Mouse (Mus musculus) right cerebral cortex, adult 18-20 months (tissue): Measurements from ENCODE around the gene Ptpn3.

Experiments used
- DNase-seq: peaks from one replicate; pipeline ENCODE4 v3.0.0; 2022; ENCODE audit warnings: mixed read lengths

Ptpn3 gene

DNA sequence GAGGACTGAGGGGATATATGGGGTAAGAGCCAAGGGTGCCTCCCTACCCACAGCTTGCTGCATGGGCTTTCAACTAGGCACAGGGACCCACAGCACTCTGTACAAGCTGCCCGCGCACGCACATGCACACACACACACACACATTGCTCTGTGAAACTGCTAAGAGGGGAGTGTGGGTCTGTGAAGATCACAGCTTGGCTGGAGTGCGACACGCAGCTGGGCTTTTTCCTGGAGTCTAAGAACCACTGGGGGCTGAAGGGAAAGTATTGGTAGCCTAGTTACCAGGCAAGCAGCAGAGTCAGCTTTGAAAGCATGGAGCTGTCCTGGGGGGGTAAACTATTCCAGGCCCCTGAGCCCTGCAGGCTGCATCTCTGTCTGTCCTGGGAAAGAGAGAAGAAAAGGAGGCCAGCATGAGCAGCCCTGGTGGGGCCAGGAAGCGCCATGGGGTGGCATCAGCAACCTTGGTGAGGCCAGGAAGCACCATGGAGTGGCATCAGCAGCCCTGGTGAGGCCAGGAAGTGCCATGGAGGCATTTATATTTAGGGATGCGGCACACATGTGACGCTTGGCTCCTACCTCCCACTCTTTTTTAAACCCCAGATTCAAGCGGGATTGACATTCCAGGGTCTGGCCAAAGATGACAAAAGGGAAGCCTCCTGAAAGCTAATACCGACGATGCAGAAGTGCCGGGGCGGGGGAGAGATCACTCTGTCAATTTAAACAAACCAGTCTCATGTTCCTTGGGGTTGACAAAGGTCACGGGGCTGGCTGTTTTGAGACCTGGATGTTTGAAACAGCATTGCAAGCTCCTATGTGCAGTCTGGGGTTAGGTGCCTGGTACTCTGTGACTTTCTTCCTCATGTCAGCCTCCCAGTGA is 43.2 kb downstream of the Ptpn3 start:
- no peak for DNase-seq

DNA sequence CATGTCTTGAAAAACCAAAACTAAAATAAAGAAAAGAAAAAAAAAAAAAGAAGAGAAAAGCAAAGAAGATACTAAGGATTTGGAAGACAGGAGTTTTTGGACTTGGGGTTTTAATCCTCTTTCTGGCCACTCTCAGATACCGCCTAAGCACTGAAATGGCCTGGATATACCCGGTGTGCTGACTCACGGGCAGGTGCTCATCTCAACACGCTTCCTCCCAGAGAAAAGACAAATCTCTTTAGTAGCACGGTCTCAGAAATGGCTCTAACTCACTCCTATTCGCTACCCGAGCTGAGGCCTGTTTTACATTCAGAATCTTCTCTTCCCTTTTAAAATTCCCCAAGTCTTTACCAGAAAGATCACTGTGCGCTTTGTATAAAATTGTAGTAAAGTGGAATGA is 44.2 kb downstream of the Ptpn3 start:
- DNase-seq: no peak

GRCm38 (mm10) chr4:57256761-57257160 is 44.9 kb downstream of the Ptpn3 start:
- DNase-seq: no peak

DNA sequence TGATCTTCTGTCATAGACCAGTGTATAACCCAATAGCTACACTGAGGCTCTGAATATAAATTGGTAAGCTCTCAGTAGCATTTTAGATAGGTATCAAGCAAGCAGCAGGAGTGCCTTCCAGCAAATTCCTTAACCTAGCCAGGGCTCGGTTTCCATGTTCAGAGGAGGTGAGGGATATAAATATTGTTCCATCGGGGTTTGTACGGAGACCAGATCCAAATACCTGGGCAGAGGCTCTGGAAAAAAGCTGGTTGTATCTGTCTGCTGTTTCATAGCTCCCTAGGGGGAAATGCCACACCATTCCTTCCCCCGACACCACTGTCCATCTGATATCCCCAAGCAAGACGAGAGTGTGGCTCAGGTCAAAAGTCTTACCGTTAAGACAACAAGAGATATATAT is 47.2 kb downstream of the Ptpn3 start:
- DNase-seq: no peak

DNA sequence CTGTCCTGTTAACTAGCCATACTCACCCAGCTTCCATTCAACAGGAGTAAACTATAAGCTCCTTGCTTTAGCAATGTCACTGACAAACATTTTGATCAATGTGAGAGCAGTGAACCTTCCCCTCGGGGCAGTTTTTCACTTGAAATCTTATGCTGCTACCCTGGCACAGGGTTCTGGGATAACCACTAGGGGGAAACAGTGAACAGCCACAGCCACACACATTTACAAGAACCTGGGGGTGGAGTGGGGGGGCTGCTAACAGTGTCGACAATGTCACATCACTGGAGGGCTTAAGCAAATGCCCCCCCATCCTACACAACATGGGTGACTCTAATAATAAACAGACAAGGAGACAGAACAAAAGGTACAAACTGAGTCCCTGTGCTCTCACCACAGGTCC is 51.0 kb downstream of the Ptpn3 start:
- no peak for DNase-seq

DNA sequence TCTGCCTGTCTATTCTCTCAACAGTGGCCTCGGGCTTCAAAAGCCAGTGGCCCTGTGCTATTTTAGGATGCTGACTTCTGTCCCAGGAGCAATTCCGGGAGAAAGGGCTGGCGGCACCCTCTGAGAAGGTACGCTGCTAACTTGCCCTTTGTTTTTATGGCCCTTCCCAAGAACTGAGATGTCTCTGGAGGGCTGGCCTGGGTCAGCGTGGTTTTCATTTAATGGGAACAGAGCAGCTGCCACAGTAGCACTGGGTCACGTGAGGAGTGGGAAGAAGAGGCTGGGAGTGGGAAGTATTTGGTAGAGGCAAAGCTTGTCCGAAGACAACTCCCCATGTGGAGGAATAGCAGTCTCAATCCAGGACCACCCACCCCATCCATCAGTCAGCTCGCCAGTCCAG is 52.5 kb downstream of the Ptpn3 start:
- DNase-seq: no peak

DNA sequence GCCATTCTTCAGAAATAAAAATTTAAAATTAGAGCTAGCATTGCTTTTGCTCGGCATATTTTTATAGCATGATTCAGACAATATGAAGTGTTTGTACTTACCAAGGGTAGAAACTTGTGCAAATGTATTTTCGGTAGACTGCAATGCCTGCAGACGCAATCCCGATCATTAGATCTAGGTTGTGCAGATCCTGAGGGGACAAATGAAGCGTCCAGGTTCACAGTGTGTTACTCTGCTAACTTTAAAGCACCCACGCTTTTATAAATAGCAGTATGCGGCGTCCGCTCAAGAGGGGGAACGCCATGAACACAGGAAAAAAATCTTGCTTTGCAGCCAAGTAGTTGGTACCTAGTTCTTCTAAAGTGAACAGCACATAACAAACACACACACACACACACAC is 56.8 kb downstream of the Ptpn3 start:
- peak; percentile 55 for DNase-seq

DNA sequence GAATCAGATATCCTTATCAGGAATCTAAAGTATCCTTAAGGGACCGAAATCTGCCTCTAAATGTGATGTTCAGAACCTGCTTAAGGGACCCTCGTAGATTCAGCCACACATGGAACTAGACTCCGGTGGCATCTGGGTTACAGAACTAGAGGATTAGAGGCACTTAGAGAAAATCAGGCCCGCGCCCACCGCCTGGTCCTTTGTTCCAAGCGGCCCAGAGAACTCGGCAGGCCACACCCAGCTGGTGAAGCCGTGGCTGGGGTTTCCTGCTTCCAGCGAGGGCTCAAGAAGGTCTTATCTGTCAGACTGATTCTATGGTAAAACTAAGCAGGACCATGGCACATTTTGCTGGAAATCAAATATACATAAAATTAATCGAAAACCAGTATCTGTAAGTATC is 58.3 kb downstream of the Ptpn3 start:
- no peak for DNase-seq

DNA sequence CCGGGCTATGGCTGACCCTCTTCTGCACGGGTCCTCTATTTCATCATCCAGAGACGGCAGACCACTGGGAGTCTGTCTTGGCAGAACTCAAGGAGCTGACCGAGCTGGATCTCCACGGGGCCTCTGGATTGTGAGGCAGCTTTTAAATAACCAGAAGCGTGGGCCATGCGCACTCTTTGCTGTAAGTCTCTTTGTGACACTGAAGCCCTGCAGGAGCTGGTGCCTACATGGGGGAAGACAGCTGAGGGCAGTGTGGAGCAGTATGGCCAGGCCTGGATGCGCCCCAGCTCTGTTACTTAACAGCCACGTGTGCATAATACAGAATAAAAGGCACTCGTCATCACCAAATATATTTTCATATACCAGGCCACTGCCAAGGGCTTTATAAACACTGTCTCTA is 60.7 kb downstream of the Ptpn3 start:
- peak; percentile 28 for DNase-seq

DNA sequence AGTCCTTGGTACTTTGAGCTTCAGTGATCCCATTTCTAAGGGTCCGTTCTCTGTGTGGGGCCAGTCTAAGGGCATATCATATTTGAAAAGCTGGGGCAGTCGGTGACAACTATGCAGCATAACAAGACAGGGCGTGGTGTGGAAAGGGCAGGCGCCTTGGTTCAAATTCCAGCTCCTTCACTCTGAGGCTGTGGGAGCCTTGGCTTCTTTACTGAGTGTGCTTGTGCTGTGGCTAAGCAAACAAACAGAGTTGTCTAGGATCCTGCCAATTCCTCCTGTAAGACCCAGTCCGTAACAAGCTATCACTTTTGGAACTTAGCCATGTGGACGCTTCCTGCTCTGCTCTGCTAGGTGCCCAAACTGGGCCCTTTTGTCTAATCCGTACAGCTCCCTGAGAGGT is 61.5 kb downstream of the Ptpn3 start:
- DNase-seq: no peak

GRCm38 (mm10) chr4:57239112-57239511 is 62.5 kb downstream of the Ptpn3 start:
- DNase-seq: no peak

DNA sequence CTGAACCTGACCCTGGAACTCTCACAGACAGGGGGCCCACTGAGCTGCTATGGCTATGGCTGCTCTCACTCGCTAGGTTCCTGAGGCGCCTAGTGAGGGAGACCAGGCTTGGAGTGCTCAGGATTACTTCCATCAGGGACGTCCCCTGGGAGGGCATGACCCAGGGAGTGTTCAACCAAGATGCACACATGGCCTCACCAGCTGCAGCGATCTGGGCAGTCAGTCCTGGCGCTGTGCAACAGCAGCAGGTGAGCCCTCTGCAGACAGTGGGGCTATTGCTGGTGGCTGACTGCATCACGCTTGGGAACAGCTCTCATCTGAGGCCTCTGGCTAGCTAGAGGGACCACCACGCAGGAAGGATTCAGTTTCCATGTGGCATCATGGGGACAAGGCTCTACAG is 63.5 kb downstream of the Ptpn3 start:
- DNase-seq: no peak

DNA sequence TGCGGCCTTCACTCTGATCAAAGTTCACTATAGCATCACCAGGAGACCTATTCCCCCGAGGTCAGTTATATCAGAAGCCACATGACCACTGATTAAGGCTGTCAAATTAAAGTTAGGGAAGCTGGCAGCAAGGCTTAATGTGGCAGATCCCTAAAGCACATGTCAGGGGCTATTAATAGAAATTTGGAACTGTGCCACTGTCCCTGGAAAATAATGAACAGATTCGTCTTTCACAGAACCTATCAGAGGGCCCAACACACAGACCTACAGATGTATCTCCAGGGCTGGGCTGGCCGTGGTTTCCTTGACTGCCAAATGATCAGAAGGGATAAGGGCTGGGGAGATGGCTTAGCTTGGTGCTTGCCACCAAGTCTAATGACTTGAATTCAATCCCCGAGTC is 65.1 kb downstream of the Ptpn3 start:
- DNase-seq: no peak

- DNase-seq: no peak
Observed at GRCm38 (mm10) chr4:57235741-57236140, 65.9 kb downstream of the Ptpn3 start.

DNA sequence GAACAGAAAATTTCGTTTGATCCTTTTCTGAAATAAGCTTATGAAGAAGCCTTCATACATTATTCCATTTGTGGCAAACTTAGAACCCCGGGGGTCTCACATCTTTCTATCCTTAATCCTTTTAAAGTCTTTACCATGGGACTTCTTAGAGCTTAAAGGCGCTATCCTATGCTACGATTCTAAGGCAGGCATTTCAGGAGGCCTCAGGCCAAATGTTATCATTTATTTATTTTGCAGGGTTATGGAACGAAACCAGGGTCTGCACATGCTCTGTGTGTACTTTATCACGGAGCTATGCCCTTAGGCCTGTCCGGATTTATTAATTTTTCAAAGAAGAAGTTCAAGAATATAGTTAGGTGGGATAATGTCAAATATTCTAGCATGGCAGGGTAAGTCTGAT is 67.3 kb downstream of the Ptpn3 start:
- no peak for DNase-seq

- no peak for DNase-seq
Observed at GRCm38 (mm10) chr4:57232439-57232838, 69.2 kb downstream of the Ptpn3 start.

DNA sequence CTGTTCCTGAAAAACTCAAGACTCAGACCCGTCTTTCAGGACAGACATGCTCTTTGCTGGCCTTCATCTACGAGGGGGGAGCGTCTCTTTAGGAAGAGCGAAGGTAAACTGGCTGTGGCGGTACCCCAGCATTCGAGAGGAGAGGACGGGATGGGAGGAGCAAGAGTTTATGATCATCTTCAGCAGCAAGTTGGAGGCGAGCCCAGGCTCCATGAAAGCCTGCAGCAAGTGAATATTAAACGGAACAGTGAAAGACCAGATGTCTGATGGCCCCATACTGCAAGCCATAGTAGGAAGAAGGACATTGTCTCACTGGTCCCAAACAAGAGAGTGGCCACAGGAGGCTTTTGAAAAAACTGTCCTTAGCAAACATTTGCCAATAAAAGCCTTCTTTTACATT is 70.3 kb downstream of the Ptpn3 start:
- no peak for DNase-seq

DNA sequence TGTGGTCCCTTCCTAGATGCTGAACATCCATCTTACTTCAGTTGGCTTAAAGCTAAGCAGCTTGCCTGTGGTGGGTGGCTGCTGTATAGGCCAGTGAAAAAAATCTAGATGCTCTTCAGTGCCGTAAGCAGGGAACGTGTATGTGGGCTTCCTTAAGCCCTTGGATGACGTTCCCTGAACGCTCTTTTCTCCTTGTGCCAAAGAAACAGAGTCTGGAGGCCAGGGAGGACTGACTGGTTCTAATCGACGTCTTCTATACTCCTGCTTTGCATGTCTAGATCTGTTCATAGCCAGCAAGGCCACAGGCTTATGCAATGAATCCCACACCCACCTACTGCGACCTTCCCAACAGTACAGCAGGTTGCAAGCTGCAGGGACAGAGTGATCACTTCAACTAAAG is 71.3 kb downstream of the Ptpn3 start:
- DNase-seq: peak; percentile 39

GRCm38 (mm10) chr4:57228601-57229520 is 72.8 kb downstream of the Ptpn3 start:
- peak; percentile 70 for DNase-seq

GRCm38 (mm10) chr4:57224776-57225175 is 76.9 kb downstream of the Ptpn3 start:
- DNase-seq: no peak

- peak; percentile 54 for DNase-seq
Observed at GRCm38 (mm10) chr4:57217746-57218145, 83.9 kb downstream of the Ptpn3 start.

GRCm38 (mm10) chr4:57216535-57216934 is 85.1 kb downstream of the Ptpn3 start:
- DNase-seq: no peak

- DNase-seq: no peak
Observed at GRCm38 (mm10) chr4:57214852-57215251, 86.8 kb downstream of the Ptpn3 start.

GRCm38 (mm10) chr4:57214114-57214513 is 87.5 kb downstream of the Ptpn3 start:
- no peak for DNase-seq
